Mouse (Mus musculus) kidney, postnatal 0 days (tissue): ENCODE results near the gene Tsc22d3. TPM values are rescaled to one million over a fixed set of nuclear protein-coding genes. Genes with fewer than 3 reads are reported as not detected.
A peak's percentile ranks its signal among the peaks of the same experiment; 100 is the strongest.
"Not testable (repeated sequence)": the region's sequence is repeated elsewhere in the genome, so short reads cannot be mapped to it uniquely, and the experiment has no call there.

Source experiments
- ATAC-seq: fragments of 200-750 bp; cut with Nextera tagmentation; replicated peaks from 2 replicates; pipeline ENCODE4 v1.8.0; 2017; ENCODE audit warnings: low read depth, moderate number of reproducible peaks, moderate TSS enrichment, moderate library complexity; ENCODE audit not compliant: low FRiP score
- DNase-seq: peaks from one replicate; pipeline ENCODE4 v3.0.0-alpha.2; 2016; ENCODE audit warnings: low spot score
- H3K27ac ChIP-seq: fragments of 300-500 bp; sonication (generic); 2 replicates; pipeline ENCODE4 v1.5.1; 2014; ENCODE audit warnings: mild to moderate bottlenecking
- H3K27me3 ChIP-seq: fragments of 300-500 bp; sonication (generic); 2 replicates; pipeline ENCODE4 v1.6.1; 2014; ENCODE audit warnings: low read length, mixed read lengths; ENCODE audit not compliant: insufficient read depth
- H3K36me3 ChIP-seq: fragments of 300-500 bp; sonication (generic); 2 replicates; pipeline ENCODE4 v1.6.1; 2014; ENCODE audit warnings: low read length, mixed read lengths; ENCODE audit not compliant: insufficient read depth
- H3K4me1 ChIP-seq: fragments of 300-500 bp; sonication (generic); replicated peaks from 2 replicates; pipeline ENCODE4 v1.6.1; 2014; ENCODE audit warnings: antibody characterized with exemption, low read length, mixed read lengths; ENCODE audit not compliant: insufficient read depth
- H3K4me2 ChIP-seq: fragments of 300-500 bp; sonication (generic); 2 replicates; pipeline ENCODE4 v1.6.1; 2014; ENCODE audit warnings: mild to moderate bottlenecking, low read length, moderate library complexity, mixed read lengths
- H3K4me3 ChIP-seq: fragments of 300-500 bp; sonication (generic); replicated peaks from 2 replicates; pipeline ENCODE4 v1.5.1; 2014; ENCODE audit warnings: low read depth, low read length
- H3K9ac ChIP-seq: fragments of 300-500 bp; sonication (generic); 2 replicates; pipeline ENCODE4 v1.6.1; 2014; ENCODE audit warnings: low read depth, low read length
- H3K9me3 ChIP-seq: fragments of 300-500 bp; sonication (generic); replicated peaks from 2 replicates; pipeline ENCODE4 v1.6.1; 2016; ENCODE audit warnings: low read length, inconsistent platforms, mixed read lengths
- CTCF ChIP-seq: IDR thresholded peaks from 2 replicates; pipeline ENCODE4 v1.5.1; 2016; ENCODE audit warnings: antibody characterized with exemption, low read depth, mild to moderate bottlenecking, moderate library complexity
- WGBS: fragments of 180-500 bp; shearing (Covaris S2); extraction: QIAGEN DNeasy Blood & Tissue Kit; methylation state at CpG from one replicate; pipeline ENCODE4 v1.1.7; 2014; 5-methylcytosine and 5-hydroxymethylcytosine counted together
- polyA plus RNA-seq: library from polyadenylated mRNA; unstranded; fragments of >200 nt; fragmentation: Nextera tagmentation; extraction: Ambion mirVana; gene quantifications from 2 replicates; pipeline ENCODE4 v1.2.1, GENCODE M21; 2015

Gene Tsc22d3
- polyA plus RNA-seq, 1 experiment from 2014 or later, result 88.0 TPM

DNA sequence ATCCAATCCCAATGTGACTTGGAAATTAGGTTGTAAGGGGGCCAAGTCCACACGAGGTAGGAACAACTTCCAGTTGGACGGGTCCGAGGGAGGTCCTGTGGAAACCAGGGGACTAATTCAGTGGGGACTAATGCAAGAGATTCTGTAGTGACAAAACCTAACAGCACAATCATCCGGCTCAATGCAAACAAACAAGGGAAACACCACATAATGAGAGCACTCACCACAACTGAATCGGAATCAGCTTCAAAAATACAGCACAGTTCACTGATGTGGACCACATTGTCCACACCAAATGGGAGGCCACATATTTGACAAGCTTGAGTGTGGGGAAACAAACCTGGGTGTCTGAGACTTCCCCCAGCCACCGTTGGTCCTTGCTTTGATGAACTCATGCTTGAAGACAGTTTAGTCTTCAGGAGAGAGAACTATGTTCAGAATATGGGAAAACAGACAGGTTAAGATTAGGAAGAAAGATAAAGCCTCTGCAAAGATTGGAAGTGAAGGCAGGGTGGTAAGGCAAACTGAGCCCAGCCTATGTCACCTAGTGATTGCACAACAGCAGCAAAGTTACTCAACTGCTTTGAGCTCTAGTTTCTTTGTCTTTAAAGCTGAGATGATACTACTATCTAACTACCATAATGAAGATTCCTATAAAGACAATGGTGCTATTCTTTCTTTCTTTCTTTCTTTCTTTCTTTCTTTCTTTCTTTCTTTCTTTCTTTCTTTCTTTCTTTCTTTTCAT lies 93.9 kb downstream of the Tsc22d3 start:
- no peaks in the 10 kb centered on the region for H3K9me3 ChIP-seq
- no peaks in the 10 kb centered on the region for H3K4me1 ChIP-seq
- no peak overlapping the region for H3K27ac ChIP-seq
- no peak overlapping the region for H3K9ac ChIP-seq
- H3K4me2 ChIP-seq, result no peak overlapping the region
- H3K36me3 ChIP-seq, result no peaks in the 10 kb centered on the region
- no peaks in the 10 kb centered on the region for H3K27me3 ChIP-seq
- DNase-seq (no peak), ATAC-seq (no peak)
- 68% methylated on average over 6 of the region's 6 CpGs for WGBS
- H3K4me3 ChIP-seq, result no peak overlapping the region
- TF ChIP-seq CTCF, result no peak

DNA sequence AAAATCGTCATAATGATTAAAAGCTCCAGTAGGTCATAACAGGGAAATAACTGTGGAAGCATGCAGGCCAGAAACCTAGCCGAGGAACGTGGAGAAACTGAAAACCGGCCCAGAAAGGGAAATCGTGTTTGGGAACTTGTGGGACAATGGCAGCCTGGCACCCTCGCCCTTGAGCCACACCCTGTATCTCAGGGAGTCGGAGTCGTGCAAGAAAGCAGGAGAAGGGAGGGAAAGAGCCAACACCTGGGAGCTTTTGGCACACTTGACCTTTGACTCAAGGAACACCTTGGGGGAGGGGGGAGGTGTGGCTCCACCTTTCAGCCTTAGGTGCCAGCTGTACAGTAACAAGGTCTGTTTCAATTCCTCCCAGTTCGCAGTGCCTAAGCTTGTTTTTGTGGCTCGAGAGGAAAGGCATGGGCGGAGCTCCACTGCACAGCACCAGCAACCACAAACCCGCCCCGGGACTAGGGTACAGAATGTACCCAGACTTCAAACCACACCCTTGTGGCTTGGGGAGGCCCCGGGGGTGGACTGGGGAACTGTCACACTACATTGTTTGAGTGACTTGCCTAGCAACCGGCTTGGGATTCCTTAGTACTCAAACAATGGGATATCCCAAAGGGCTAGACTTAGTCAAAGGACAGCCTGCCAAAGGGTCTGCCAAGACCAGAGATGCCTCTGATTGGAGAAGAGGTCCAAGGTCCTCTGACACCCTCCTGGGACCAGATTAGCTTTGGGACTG lies 94.8 kb downstream of the Tsc22d3 start:
- Histone ChIP-seq H3K36me3 (no peaks in the 10 kb centered on the region), H3K4me2 (no peak overlapping the region), H3K4me1 (no peaks in the 10 kb centered on the region), H3K27me3 (no peaks in the 10 kb centered on the region), H3K9me3 (no peaks in the 10 kb centered on the region), H3K27ac (no peak overlapping the region), H3K9ac (no peak overlapping the region), H3K4me3 (no peak overlapping the region)
- ATAC-seq, result peak; percentile 53; the same call in 1 of the 2 replicates
- peak; percentile 19 for DNase-seq
- no peak for TF ChIP-seq CTCF
- WGBS, result 63% methylated on average over 15 of the region's 15 CpGs

DNA sequence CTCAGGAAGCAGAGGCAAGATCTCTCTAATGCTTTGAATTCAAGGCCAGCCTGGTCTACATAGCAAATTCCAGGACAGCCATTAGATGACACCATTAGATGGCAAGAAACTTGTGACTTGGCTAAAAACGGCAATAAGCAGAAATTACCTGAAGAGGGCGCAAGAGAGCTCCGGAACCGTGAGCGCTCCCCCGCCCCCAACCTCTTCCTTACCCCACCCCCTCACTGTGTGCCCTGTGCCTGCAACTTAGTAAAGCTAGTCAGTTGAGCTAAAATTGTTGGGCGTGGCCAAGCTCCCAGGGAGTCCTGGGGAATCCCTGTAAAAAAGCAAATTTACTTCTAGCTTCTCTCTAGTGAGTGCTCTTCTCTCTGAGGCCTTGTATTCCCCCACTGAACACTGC lies 96.6 kb downstream of the Tsc22d3 start:
- H3K27ac ChIP-seq, result no peak overlapping the region
- H3K9ac ChIP-seq, result no peak overlapping the region
- peak; percentile 81 for DNase-seq
- no peaks in the 10 kb centered on the region for H3K36me3 ChIP-seq
- no peaks in the 10 kb centered on the region for H3K9me3 ChIP-seq
- H3K4me2 ChIP-seq, result no peak overlapping the region
- no peak overlapping the region for H3K4me3 ChIP-seq
- 24% methylated on average over 7 of the region's 7 CpGs for WGBS
- peak; percentile 72 for ATAC-seq
- peak; percentile 61 for TF ChIP-seq CTCF
- no peaks in the 10 kb centered on the region for H3K27me3 ChIP-seq
- H3K4me1 ChIP-seq, result no peaks in the 10 kb centered on the region

DNA sequence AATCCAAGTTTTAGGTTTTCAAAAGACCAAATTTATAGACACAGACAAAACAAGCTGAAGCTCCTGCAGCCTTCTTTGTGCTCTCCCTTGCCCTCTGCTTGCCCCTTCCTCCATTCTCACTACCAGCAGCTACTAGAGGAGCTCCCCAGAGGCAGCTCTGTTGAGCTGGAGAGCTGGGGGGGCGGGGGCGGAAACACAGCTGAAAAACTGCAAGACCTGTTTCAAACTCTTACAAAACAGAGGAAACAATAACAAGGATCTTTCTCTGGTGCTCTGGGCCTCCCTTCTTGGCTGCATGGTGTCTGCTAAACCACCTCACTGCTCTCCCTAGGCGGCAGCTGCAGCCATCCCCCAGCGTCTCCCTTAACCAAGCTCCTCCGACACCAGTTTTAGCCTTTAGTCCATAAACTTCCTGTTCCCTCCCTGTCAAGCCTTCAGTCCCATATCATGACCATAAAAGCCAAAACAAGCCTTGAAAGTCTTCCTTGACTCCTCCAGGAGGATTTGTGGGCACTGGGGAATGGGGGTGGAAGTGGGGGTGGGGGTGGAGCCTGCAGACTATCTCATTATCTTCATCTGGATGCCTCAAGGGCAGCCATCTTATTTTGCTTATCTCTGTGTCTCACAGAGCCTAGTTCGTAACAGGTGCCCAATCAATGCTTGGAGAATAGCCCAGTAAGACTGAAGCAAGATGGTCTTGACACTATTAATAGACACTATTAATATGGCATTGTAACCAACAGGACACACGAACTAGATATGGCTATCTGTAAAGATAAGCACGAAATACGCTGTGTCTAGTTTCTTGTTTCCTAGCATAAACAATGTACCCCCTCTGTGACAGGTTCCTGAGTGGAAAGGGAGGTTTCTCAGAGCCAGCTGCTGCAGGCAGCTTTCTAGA lies 98.8 kb downstream of the Tsc22d3 start:
- TF ChIP-seq CTCF, result no peak
- DNase-seq, result no peak
- H3K4me1 ChIP-seq, result no peaks in the 10 kb centered on the region
- H3K36me3 ChIP-seq, result no peaks in the 10 kb centered on the region
- no peaks in the 10 kb centered on the region for H3K27me3 ChIP-seq
- H3K9ac ChIP-seq, result no peak overlapping the region
- H3K27ac ChIP-seq, result no peak overlapping the region
- no peak overlapping the region for H3K4me2 ChIP-seq
- 58% methylated on average over 9 of the region's 9 CpGs for WGBS
- ATAC-seq, result no peak
- no peak overlapping the region for H3K4me3 ChIP-seq
- no peaks in the 10 kb centered on the region for H3K9me3 ChIP-seq

DNA sequence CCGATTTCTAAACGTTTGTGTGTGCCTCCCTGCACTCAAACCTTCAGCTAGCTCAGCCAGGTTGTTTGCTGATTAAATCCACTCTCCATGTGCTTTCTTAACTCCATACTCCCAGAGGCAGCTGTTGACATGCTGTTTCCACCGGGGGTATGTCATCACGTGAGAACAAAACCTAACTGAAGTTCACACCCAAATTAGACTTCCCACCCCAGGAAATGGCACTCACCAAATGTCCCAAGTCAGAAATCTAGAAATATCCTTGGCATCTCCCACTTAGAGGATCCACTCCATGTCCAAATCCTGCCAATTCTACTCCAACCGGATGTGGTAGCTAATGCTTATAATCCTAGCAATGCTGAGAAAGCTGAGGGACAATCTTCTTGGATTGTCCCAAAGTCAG lies 100.2 kb downstream of the Tsc22d3 start:
- H3K36me3 ChIP-seq, result no peaks in the 10 kb centered on the region
- no peak overlapping the region for H3K4me2 ChIP-seq
- H3K4me3 ChIP-seq, result no peak overlapping the region
- no peak overlapping the region for H3K27ac ChIP-seq
- ATAC-seq (no peak), DNase-seq (no peak)
- WGBS, result 79% methylated on average over 5 of the region's 5 CpGs
- H3K27me3 ChIP-seq, result no peaks in the 10 kb centered on the region
- H3K9ac ChIP-seq, result no peak overlapping the region
- H3K9me3 ChIP-seq, result no peaks in the 10 kb centered on the region
- H3K4me1 ChIP-seq, result no peaks in the 10 kb centered on the region
- no peak for TF ChIP-seq CTCF

DNA sequence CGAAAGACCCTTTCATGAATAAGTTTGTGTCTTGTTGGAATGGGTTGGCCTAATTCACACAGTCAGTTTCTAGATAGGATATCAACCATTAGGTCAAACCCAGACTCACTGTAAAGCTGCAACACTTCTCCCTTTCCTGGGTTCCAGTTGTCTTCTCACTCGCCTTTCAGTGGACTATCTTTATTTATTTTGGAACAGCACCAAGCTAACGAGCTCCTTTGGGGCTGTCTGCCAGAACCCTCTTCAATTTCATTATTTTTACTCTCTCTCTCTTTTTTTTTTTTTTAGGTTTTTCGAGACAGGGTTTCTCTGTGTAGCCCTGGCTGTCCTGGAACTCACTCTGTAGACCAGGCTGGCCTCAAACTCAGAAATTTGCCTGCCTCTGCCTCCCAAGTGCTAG lies 102.0 kb downstream of the Tsc22d3 start:
- H3K4me2 ChIP-seq, ATAC-seq, DNase-seq, H3K9ac ChIP-seq, H3K27ac ChIP-seq, H3K9me3 ChIP-seq, H3K27me3 ChIP-seq, H3K4me3 ChIP-seq, H3K36me3 ChIP-seq, H3K4me1 ChIP-seq: not testable (repeated sequence)
- WGBS, result 52% methylated on average over 4 of the region's 4 CpGs
